Mouse (Mus musculus) forebrain, embryonic 14.5 days (tissue): ENCODE measurements around the gene Gm8369. TPM values are rescaled to one million over a fixed set of nuclear protein-coding genes. Genes with fewer than 3 reads are reported as not detected.
"Not testable (repeated sequence)": the region's sequence is repeated elsewhere in the genome, so short reads cannot be mapped to it uniquely, and the experiment has no call there.

Source experiments
- ATAC-seq: fragments of 200-750 bp; cut with Nextera tagmentation; 2 replicates; pipeline ENCODE4 v1.8.0; 2017; ENCODE audit warnings: mild to moderate bottlenecking, moderate library complexity
- DNase-seq: peaks from one replicate; pipeline ENCODE4 v3.0.0-alpha.2; 2015; ENCODE audit warnings: low spot score
- H3K27ac ChIP-seq: fragments of 300-500 bp; sonication (generic); 2 replicates; pipeline ENCODE4 v1.5.1; 2014; ENCODE audit warnings: low read depth, mild to moderate bottlenecking, control low read depth, low read length, moderate library complexity
- H3K27me3 ChIP-seq: fragments of 300-500 bp; sonication (generic); replicated peaks from 2 replicates; pipeline ENCODE4 v1.6.1; 2014; ENCODE audit warnings: low read length, control low read depth, mixed read lengths; ENCODE audit not compliant: control insufficient read depth, insufficient read depth
- H3K36me3 ChIP-seq: fragments of 300-500 bp; sonication (generic); 2 replicates; pipeline ENCODE4 v1.6.1; 2014; ENCODE audit warnings: low read length, control low read depth; ENCODE audit not compliant: control insufficient read depth, insufficient read depth
- H3K4me1 ChIP-seq: fragments of 300-500 bp; sonication (generic); 2 replicates; pipeline ENCODE4 v1.6.1; 2014; ENCODE audit warnings: antibody characterized with exemption, low read length, control low read depth; ENCODE audit not compliant: control insufficient read depth, insufficient read depth
- H3K4me2 ChIP-seq: fragments of 300-500 bp; sonication (generic); 2 replicates; pipeline ENCODE4 v1.6.1; 2014; ENCODE audit warnings: mild to moderate bottlenecking, control low read depth, low read length
- H3K4me3 ChIP-seq: fragments of 300-500 bp; sonication (generic); 2 replicates; pipeline ENCODE4 v1.5.1; 2014; ENCODE audit warnings: low read depth, low read length, control low read depth
- H3K9ac ChIP-seq: fragments of 300-500 bp; sonication (generic); 2 replicates; pipeline ENCODE4 v1.6.1; 2014; ENCODE audit warnings: mild to moderate bottlenecking, low read length, control low read depth, moderate library complexity
- H3K9me3 ChIP-seq: fragments of 300-500 bp; sonication (generic); replicated peaks from 2 replicates; pipeline ENCODE4 v1.6.1; 2016; ENCODE audit warnings: low read length, control low read depth, mixed read lengths; ENCODE audit not compliant: control insufficient read depth
- WGBS: fragments of 180-500 bp; shearing (Covaris S2); extraction: QIAGEN DNeasy Blood & Tissue Kit; methylation state at CpG from one replicate; pipeline ENCODE4 v1.1.7; 2014; 5-methylcytosine and 5-hydroxymethylcytosine counted together
- polyA plus RNA-seq: library from polyadenylated mRNA; unstranded; fragments of >200 nt; fragmentation: Nextera tagmentation; extraction: Ambion mirVana; gene quantifications from 2 replicates; pipeline ENCODE4 v1.2.1, GENCODE M21; 2014

Gene Gm8369
- polyA plus RNA-seq, 1 experiment from 2014 or later: not detected

- WGBS: 93% methylated on average over 5 of the region's 5 CpGs
- ATAC-seq: no peak
- Histone ChIP-seq H3K4me1 (no peaks in the 10 kb centered on the region), H3K27ac (no peak overlapping the region), H3K36me3 (no peaks in the 10 kb centered on the region), H3K4me3 (no peak overlapping the region), H3K4me2 (no peak overlapping the region), H3K9me3 (no peaks in the 10 kb centered on the region), H3K9ac (no peak overlapping the region), H3K27me3 (no peaks in the 10 kb centered on the region)
- no peak for DNase-seq
These were observed 69.0 kb downstream of the Gm8369 start for GRCm38 (mm10) chr19:11554726-11555125.

DNA sequence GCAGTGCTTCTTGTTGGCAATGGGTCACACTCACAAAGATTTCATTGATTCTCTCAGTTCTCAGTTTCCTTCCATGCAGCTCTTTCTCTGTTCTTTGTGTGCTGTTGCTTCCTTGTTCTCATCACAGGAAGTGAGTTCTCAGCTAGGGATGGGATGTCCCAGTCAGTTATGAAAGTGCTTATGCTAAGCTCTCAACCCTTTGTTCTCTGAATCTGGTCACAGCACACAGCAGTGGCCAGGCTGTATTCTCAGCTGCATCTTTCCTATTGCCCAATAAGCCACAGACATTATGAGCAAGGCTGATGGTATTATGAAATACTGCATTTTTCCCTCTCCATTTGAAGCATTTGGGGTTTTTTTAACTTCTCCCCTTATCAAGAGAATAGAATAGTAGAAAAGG is 73.8 kb downstream of the Gm8369 start:
- not testable (repeated sequence) for H3K36me3 ChIP-seq, H3K4me2 ChIP-seq, ATAC-seq, H3K4me3 ChIP-seq, H3K4me1 ChIP-seq, H3K27ac ChIP-seq, H3K9me3 ChIP-seq, H3K27me3 ChIP-seq, H3K9ac ChIP-seq, DNase-seq

Other genes starting within 250 kb of the Gm8369 start
- gene Ms4a1, start 219.7 kb upstream of the Gm8369 start, polyA plus RNA-seq: not detected in 2 replicates
- not detected in 2 replicates for gene Ms4a5, start 202.1 kb upstream of the Gm8369 start, polyA plus RNA-seq
- not detected in 2 replicates for gene Ms4a14, start 171.5 kb upstream of the Gm8369 start, polyA plus RNA-seq
- 2.4 and 3.1 TPM in 2 replicates for gene Ms4a7, start 149.8 kb upstream of the Gm8369 start, polyA plus RNA-seq
- gene Ms4a4a, start 110.4 kb upstream of the Gm8369 start, polyA plus RNA-seq: 0.46 and 0.57 TPM in 2 replicates
- gene Ms4a4c, start 81.2 kb upstream of the Gm8369 start, polyA plus RNA-seq: not detected in 2 replicates
- not detected in 2 replicates for gene Ms4a4b, start 42.4 kb upstream of the Gm8369 start, polyA plus RNA-seq
- 1.6 and 2.3 TPM in 2 replicates for gene Ms4a6c, start 16.6 kb upstream of the Gm8369 start, polyA plus RNA-seq
- gene Ms4a6b, start 30.6 kb downstream of the Gm8369 start, polyA plus RNA-seq: 2.8 and 3.1 TPM in 2 replicates
- not detected in 2 replicates for gene Ms4a4d, start 50.9 kb downstream of the Gm8369 start, polyA plus RNA-seq
- 2.7 and 2.8 TPM in 2 replicates for gene Ms4a6d, start 118.9 kb downstream of the Gm8369 start, polyA plus RNA-seq
- not detected in 2 replicates for gene Ms4a2, start 137.8 kb downstream of the Gm8369 start, polyA plus RNA-seq
- not detected in 2 replicates for gene Ms4a3, start 154.9 kb downstream of the Gm8369 start, polyA plus RNA-seq
- gene Oosp2, start 174.6 kb downstream of the Gm8369 start, polyA plus RNA-seq: not detected in 2 replicates
- not detected in 2 replicates for gene Oosp1, start 205.2 kb downstream of the Gm8369 start, polyA plus RNA-seq
- not detected in 2 replicates for gene Oosp3, start 211.1 kb downstream of the Gm8369 start, polyA plus RNA-seq